In genomic region chr6:97303277-97304109, GRCm38 (mm10) we compare ENCODE assay signal across 13 mouse cellular contexts. TPM values are rescaled to one million over a fixed set of nuclear protein-coding genes. Genes with fewer than 3 reads are reported as not detected.
DNase-seq lines count a peak whose midpoint lies in the region; ATAC-seq lines count a peak whose summit lies in the region.
"Had no signal": no experiment of that assay in that cellular context is flagged by ENCODE, and none has a peak within 500 bp of the region (broad histone marks: within the 10 kb centered on the region; RNA-seq: fewer than 3 reads in every experiment).

No protein-coding gene starts in this region.

- DNase-seq in layer of hippocampus, adult 11-12 months (ENCODE audit: low spot score): peak; percentile 61
- no peak for DNase-seq in layer of hippocampus, adult 9-10 months (ENCODE audit: low spot score)
- peak; percentile 50 for DNase-seq in cerebellum, adult 9-11 months
- DNase-seq in layer of hippocampus, adult 9-11 months: peak; percentile 63
- no peak for DNase-seq in gastrocnemius, postnatal 25 days
- no peak for DNase-seq in kidney, postnatal 10 days
- DNase-seq: gastrocnemius, postnatal 14 days; lung, adult 2 months; right cerebral cortex, postnatal 14 days; thymus, postnatal 14 days had no signal

- ATAC-seq in cerebellum, adult (ENCODE audit: insufficient number of reproducible peaks, low FRiP score, low TSS enrichment): 0 out of 2 replicates have a peak, but pooled peaks have one; percentile 26
- ATAC-seq: activated CD4-positive, CD25-positive, alpha-beta regulatory T cell, adult 4 months had no signal

RNA-seq across cellular contexts. Expression of gene Lmod3, which starts 50.9 kb away (rescaled TPM):
- total RNA-seq in gastrocnemius, postnatal 25 days (2021): 100 to 1,000 TPM; 143 to 148 TPM
- total RNA-seq: common myeloid progenitor, adult 5-6 weeks had no signal

Comparison
In these comparisons a context has a peak if more than half of its experiments do, and no peak if none do; other contexts are left out.
1. DNase-seq: peak in layer of hippocampus, adult 11-12 months (single experiment), cerebellum, adult 9-11 months (single experiment) and layer of hippocampus, adult 9-11 months (single experiment); none in layer of hippocampus, adult 9-10 months (single experiment), gastrocnemius, postnatal 25 days (single experiment) and kidney, postnatal 10 days (single experiment).